Mouse (Mus musculus) cerebellum, adult 2 months (tissue): ENCODE data around the gene 4930402H24Rik. TPM values are rescaled to one million over a fixed set of nuclear protein-coding genes. Genes with fewer than 3 reads are reported as not detected.

ENCODE experiments used
- DNase-seq, 2 experiments: peaks; one replicate each; pipeline ENCODE4 v3.0.0; 2021
- H3K27ac ChIP-seq: fragments of 200-500 bp; 2 replicates; pipeline ENCODE4 v1.5.1; 2012; ENCODE audit warnings: low read length, control low read depth, inconsistent platforms; ENCODE audit not compliant: insufficient read depth
- H3K27me3 ChIP-seq: fragments of 200-500 bp; 2 replicates; pipeline ENCODE4 v1.6.1; 2012; ENCODE audit warnings: inconsistent platforms, mild to moderate bottlenecking, low read length, moderate library complexity; ENCODE audit not compliant: control insufficient read depth, insufficient read depth
- H3K4me1 ChIP-seq: fragments of 200-500 bp; 2 replicates; pipeline ENCODE4 v1.6.1; 2011; ENCODE audit warnings: low read length; ENCODE audit not compliant: control insufficient read depth, insufficient read depth
- H3K4me3 ChIP-seq: fragments of 200-500 bp; replicated peaks from 2 replicates; pipeline ENCODE3; 2011; ENCODE audit warnings: mild to moderate bottlenecking, low read depth, low read length, control low read depth; ENCODE audit not compliant: insufficient read depth
- CTCF ChIP-seq: fragments of 200-500 bp; IDR thresholded peaks from 2 replicates; pipeline ENCODE4 v1.5.1; 2011; ENCODE audit warnings: low read depth, mild to moderate bottlenecking, control low read depth, low read length, moderate library complexity, borderline replicate concordance; ENCODE audit not compliant: insufficient read depth
- POLR2A ChIP-seq: fragments of 200-500 bp; IDR thresholded peaks from 2 replicates; pipeline ENCODE4 v1.6.1; 2011; ENCODE audit warnings: low read length, control low read depth, borderline replicate concordance; ENCODE audit not compliant: insufficient read depth
- WGBS: fragments of 180-500 bp; shearing (Covaris S2); methylation state at CpG from one replicate; pipeline ENCODE4 v1.1.7; 2018; 5-methylcytosine and 5-hydroxymethylcytosine counted together
- polyA plus RNA-seq: library from polyadenylated mRNA; depleted of rRNA; stranded (reverse); fragments of >200 nt; gene quantifications from 2 replicates; pipeline ENCODE4 v1.2.3, GENCODE M21; 2012

The 4930402H24Rik gene
- polyA plus RNA-seq, 1 experiment, result 64.9 TPM

DNA sequence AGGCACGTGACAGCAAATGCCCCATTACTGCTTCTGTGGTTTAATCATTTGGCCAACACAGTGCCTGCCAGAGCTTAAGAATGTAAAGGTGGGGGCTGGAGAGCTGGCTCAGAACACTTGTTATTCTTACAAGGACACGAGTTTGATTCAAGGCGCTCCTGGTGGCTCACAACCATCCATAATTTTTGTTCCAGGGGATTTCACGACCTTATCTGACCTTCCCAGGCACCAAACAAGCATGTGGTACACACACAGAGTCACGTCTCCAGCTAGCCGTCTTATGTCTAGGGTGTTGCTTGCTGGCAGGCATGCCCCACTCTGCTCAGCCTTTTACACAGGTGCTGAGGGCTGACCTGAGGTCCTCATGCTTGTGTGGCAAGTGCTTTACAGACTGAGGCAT is 188.3 kb downstream of the 4930402H24Rik start:
- H3K27me3 ChIP-seq, result no peaks in the 10 kb centered on the region
- TF ChIP-seq POLR2A, result no peak
- no peak for TF ChIP-seq CTCF
- 76% methylated on average over 6 of the region's 6 CpGs for WGBS
- no peak overlapping the region for H3K4me3 ChIP-seq
- H3K27ac ChIP-seq, result no peak overlapping the region
- no peaks in the 10 kb centered on the region for H3K4me1 ChIP-seq
- DNase-seq, result no peak

GRCm38 (mm10) chr2:130707057-130707456 is 199.1 kb downstream of the 4930402H24Rik start:
- no peak for DNase-seq
- no peak for TF ChIP-seq CTCF
- no peak for TF ChIP-seq POLR2A
- 73% methylated on average over 10 of the region's 10 CpGs for WGBS
- H3K4me3 ChIP-seq, result no peak overlapping the region
- H3K4me1 ChIP-seq, result no peaks in the 10 kb centered on the region
- no peak overlapping the region for H3K27ac ChIP-seq
- H3K27me3 ChIP-seq, result no peaks in the 10 kb centered on the region

DNA sequence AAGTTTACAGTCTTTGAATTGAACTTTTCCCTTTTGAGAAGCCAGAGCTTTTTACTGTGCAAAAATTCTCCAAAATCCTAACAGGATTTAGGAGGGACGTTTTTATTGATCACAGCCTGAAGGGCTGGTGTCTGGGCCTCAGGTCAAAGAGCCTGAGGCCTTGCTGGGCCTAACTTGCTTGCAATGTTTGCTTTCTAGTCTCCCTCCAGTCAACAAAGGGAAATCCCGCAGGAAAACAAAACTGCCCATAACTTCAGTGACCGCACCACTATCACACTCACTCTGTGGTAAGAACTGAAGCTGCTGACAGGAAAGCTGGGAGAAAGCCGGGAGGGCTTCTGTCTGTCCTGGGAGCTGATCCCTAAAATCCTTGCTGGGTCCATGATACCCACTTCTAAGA is 199.6 kb downstream of the 4930402H24Rik start:
- Histone ChIP-seq H3K4me3 (no peak overlapping the region), H3K27ac (no peak overlapping the region), H3K4me1 (no peaks in the 10 kb centered on the region), H3K27me3 (no peaks in the 10 kb centered on the region)
- TF ChIP-seq CTCF (no peak), POLR2A (no peak)
- 88% methylated on average over 4 of the region's 4 CpGs for WGBS
- DNase-seq, result no peak

- Histone ChIP-seq H3K4me3 (no peak overlapping the region), H3K27me3 (no peaks in the 10 kb centered on the region), H3K27ac (no peak overlapping the region), H3K4me1 (no peaks in the 10 kb centered on the region)
- no peak for DNase-seq
- WGBS, result 63% methylated on average over 6 of the region's 6 CpGs
- no peak for TF ChIP-seq CTCF
- no peak for TF ChIP-seq POLR2A
Measured at GRCm38 (mm10) chr2:130705178-130705577, 201.0 kb downstream of the 4930402H24Rik start.

- no peaks in the 10 kb centered on the region for H3K4me1 ChIP-seq
- no peak for TF ChIP-seq POLR2A
- TF ChIP-seq CTCF, result no peak
- no peak overlapping the region for H3K27ac ChIP-seq
- 33% methylated on average over 9 of the region's 9 CpGs for WGBS
- no peaks in the 10 kb centered on the region for H3K27me3 ChIP-seq
- DNase-seq, result no peak
- H3K4me3 ChIP-seq, result no peak overlapping the region
Measured at GRCm38 (mm10) chr2:130704040-130705001, 201.9 kb downstream of the 4930402H24Rik start.

- no peak for DNase-seq
- Histone ChIP-seq H3K27me3 (no peaks in the 10 kb centered on the region), H3K27ac (no peak overlapping the region), H3K4me3 (peak overlapping the region; percentile 48), H3K4me1 (peaks cover 6% of the 10 kb centered on the region)
- 8% methylated on average over 14 of the region's 14 CpGs for WGBS
- TF ChIP-seq POLR2A (no peak), CTCF (no peak)
Measured at GRCm38 (mm10) chr2:130697821-130698266, 208.4 kb downstream of the 4930402H24Rik start.

DNA sequence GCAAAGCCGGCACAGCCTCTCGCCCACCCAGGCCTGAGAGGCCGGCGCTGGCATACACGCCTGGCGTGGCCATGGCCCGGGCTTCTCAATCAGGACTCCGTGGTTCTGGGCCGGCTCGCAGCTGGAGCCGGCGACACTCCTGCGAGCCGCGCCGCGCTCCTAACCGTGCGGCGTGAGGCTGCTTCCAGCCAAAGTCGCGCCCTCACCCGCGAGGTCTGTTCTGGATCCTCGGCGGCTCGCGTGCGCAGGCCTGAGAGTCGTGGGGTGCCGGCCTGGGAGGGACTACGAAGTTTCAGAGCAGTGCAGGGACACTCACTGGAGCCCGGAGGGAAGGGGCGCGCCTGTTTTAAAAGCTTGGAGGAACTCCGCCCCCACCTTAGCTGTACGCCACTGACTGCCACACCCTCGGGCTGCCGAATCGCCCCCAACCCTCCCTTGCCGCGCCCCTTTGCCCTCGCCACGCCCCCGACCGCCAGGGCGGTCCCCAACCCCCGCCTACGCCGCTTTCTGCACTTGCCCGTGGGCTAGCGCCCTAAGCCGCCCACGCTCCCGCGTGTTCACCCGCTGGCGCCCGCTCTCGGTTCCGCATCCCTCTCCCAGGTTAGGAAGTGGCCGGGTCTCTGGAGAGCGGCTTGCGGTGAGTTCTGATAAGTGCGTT is 208.9 kb downstream of the 4930402H24Rik start, which contains the start of gene Slc4a11:
Slc4a11 (minus strand) TSS at position 367 of the 658 bp plus-strand sequence.
- Histone ChIP-seq H3K4me3 (peak within 1 kb of the TSS; percentile 48), H3K27me3 (no peaks in the 10 kb centered on the region), H3K4me1 (peaks cover 6% of the 10 kb centered on the region), H3K27ac (no peak within 1 kb of the TSS)
- TF ChIP-seq POLR2A (no peak), CTCF (no peak)
- peak in 1 of 2 experiments; percentile 21 for DNase-seq
- 1% methylated on average over 65 of the region's 65 CpGs for WGBS

GRCm38 (mm10) chr2:130696700-130697152 is 209.5 kb downstream of the 4930402H24Rik start:
- Histone ChIP-seq H3K4me1 (peaks cover 6% of the 10 kb centered on the region), H3K27ac (no peak overlapping the region), H3K27me3 (no peaks in the 10 kb centered on the region), H3K4me3 (peak overlapping the region; percentile 48)
- TF ChIP-seq CTCF (no peak), POLR2A (no peak)
- 1% methylated on average over 31 of the region's 31 CpGs for WGBS
- DNase-seq, result no peak
